In genomic region chr14:60407319-60407718, GRCm38 (mm10) we compare ENCODE assay signal across 30 mouse cellular contexts. TPM values are rescaled to one million over a fixed set of nuclear protein-coding genes. Genes with fewer than 3 reads are reported as not detected.
A peak's percentile ranks its signal among the peaks of the same experiment; 100 is the strongest.
DNase-seq lines count a peak whose midpoint lies in the region; ATAC-seq and TF ChIP-seq lines count a peak whose summit lies in the region.
"Had no signal": no experiment of that assay in that cellular context is flagged by ENCODE, and none has a peak within 500 bp of the region (broad histone marks: within the 10 kb centered on the region; RNA-seq: fewer than 3 reads in every experiment).

No protein-coding gene starts in this region.

- H3K9me3 ChIP-seq in forebrain, embryonic 12.5 days = no peaks in the 10 kb centered on the region; the same call in 1 of the 2 replicates
- H3K9me3 ChIP-seq in forebrain, embryonic 10.5 days = no peaks in the 10 kb centered on the region
- H3K9me3 ChIP-seq: embryonic facial prominence, embryonic 15.5 days; kidney, embryonic 15.5 days; limb, embryonic 13.5 days; midbrain, embryonic 10.5 days; neural tube, embryonic 13.5 days had no signal

- no peaks in the 10 kb centered on the region for H3K36me3 ChIP-seq in forebrain, embryonic 12.5 days (replicated peaks)
- H3K36me3 ChIP-seq in forebrain, embryonic 10.5 days (replicated peaks) = no peaks in the 10 kb centered on the region
- H3K36me3 ChIP-seq: embryonic facial prominence, embryonic 15.5 days; kidney, embryonic 15.5 days; limb, embryonic 13.5 days; liver, embryonic 12.5 days; midbrain, embryonic 10.5 days; neural tube, embryonic 13.5 days had no signal

- no peak overlapping the region for H3K9ac ChIP-seq in forebrain, embryonic 12.5 days
- H3K9ac ChIP-seq: embryonic facial prominence, embryonic 15.5 days; kidney, embryonic 15.5 days; limb, embryonic 13.5 days; liver, embryonic 12.5 days; neural tube, embryonic 13.5 days had no signal

- 77% methylated on average over 9 of the region's 9 CpGs for WGBS in forebrain, embryonic 12.5 days
- WGBS in forebrain, embryonic 10.5 days = 89% methylated on average over 9 of the region's 9 CpGs

- no peak for DNase-seq in forebrain, embryonic 10.5 days (ENCODE audit: extremely low spot score, low spot score)
- no peak for DNase-seq in layer of hippocampus, adult 2 months (ENCODE audit: low spot score in 2 of 2)
- DNase-seq in layer of hippocampus, adult 9-10 months (ENCODE audit: low spot score) = no peak
- DNase-seq in right cerebral cortex, postnatal 10 days (ENCODE audit: low spot score in 2 of 2) = peak; percentile 48 to 70
- DNase-seq in right cerebral cortex, postnatal 14 days = no peak
- peak; percentile 50 for DNase-seq in telencephalon, adult 2 months (ENCODE audit: low read depth, low spot score)
- DNase-seq in kidney, postnatal 4 days = no peak
- DNase-seq: adrenal gland, postnatal 36 days; cerebellum, adult 11-12 months; cerebellum, postnatal 25 days; gastrocnemius, adult 2 months; heart, adult 11 months; kidney, adult 11 months; kidney, postnatal 36 days; lung, adult 18-20 months; right cerebral cortex, adult 18-20 months; thymus, adult 2 months had no signal

- no peak overlapping the region for H3K4me3 ChIP-seq in forebrain, embryonic 12.5 days (replicated peaks)
- no peak overlapping the region for H3K4me3 ChIP-seq in forebrain, embryonic 10.5 days
- H3K4me3 ChIP-seq in layer of hippocampus, adult 2 months = no peak overlapping the region
- H3K4me3 ChIP-seq: embryonic facial prominence, embryonic 15.5 days; gastrocnemius, adult 2 months; kidney, embryonic 15.5 days; limb, embryonic 13.5 days; liver, embryonic 12.5 days; midbrain, embryonic 10.5 days; myocyte; neural tube, embryonic 13.5 days had no signal

- TF ChIP-seq CTCF in layer of hippocampus, adult 2 months (conservative IDR thresholded peaks at IDR 0.05) = no peak

- no peak overlapping the region for H3K4me2 ChIP-seq in forebrain, embryonic 12.5 days
- H3K4me2 ChIP-seq: embryonic facial prominence, embryonic 15.5 days; heart, embryonic 11.5 days; kidney, embryonic 15.5 days; limb, embryonic 13.5 days; liver, embryonic 12.5 days; neural tube, embryonic 13.5 days had no signal

- peak overlapping the region; percentile 21; the same call in 1 of the 2 replicates for H3K27ac ChIP-seq in forebrain, embryonic 12.5 days
- H3K27ac ChIP-seq in forebrain, embryonic 10.5 days = no peak overlapping the region
- peak overlapping the region; percentile 2; the same call in 1 of the 2 replicates for H3K27ac ChIP-seq in layer of hippocampus, adult 2 months
- H3K27ac ChIP-seq: embryonic facial prominence, embryonic 15.5 days; gastrocnemius, adult 2 months; kidney, embryonic 15.5 days; limb, embryonic 13.5 days; liver, embryonic 12.5 days; midbrain, embryonic 10.5 days; neural tube, embryonic 13.5 days had no signal

- H3K4me1 ChIP-seq in forebrain, embryonic 12.5 days = peaks cover 57% of the 10 kb centered on the region
- H3K4me1 ChIP-seq in forebrain, embryonic 10.5 days = peaks cover 46% of the 10 kb centered on the region

- no peaks in the 10 kb centered on the region for H3K27me3 ChIP-seq in forebrain, embryonic 12.5 days
- H3K27me3 ChIP-seq in forebrain, embryonic 10.5 days (ENCODE audit: poor library complexity, severe bottlenecking) = no peaks in the 10 kb centered on the region
- H3K27me3 ChIP-seq: embryonic facial prominence, embryonic 15.5 days; kidney, embryonic 15.5 days; limb, embryonic 13.5 days; liver, embryonic 12.5 days; neural tube, embryonic 13.5 days had no signal

- ATAC-seq in forebrain, embryonic 12.5 days (ENCODE audit: low FRiP score) = no peak
- ATAC-seq: CD4-positive, CD25-positive, alpha-beta regulatory T cell, adult 4 months; liver, embryonic 12.5 days; midbrain, embryonic 16.5 days; Patski had no signal

RNA-seq across cellular contexts. Expression of gene Amer2, which starts 34.3 kb away (rescaled TPM):
- polyA plus RNA-seq in forebrain, embryonic 12.5 days (2016; fragmentation: Nextera tagmentation; extraction: Ambion mirVana) = 37.5 and 38.6 TPM in 2 replicates
- 7.7 and 9.6 TPM in 2 replicates for polyA plus RNA-seq in forebrain, embryonic 10.5 days (2016; fragmentation: Nextera tagmentation; extraction: Ambion mirVana)
- 10 to 100 TPM; 47.7 to 49.2 TPM for total RNA-seq in layer of hippocampus, adult 2 months (2021)
- polyA plus RNA-seq: CD4-positive, CD25-positive, alpha-beta regulatory T cell, adult 4 months; myocyte; small intestine, adult 2 months had no signal

Comparison
In these comparisons a context has a peak if more than half of its experiments do, and no peak if none do; other contexts are left out.
1. DNase-seq: peak in right cerebral cortex, postnatal 10 days (2 of 2) and telencephalon, adult 2 months (single experiment); none in forebrain, embryonic 10.5 days (single experiment), layer of hippocampus, adult 2 months (0 of 2), layer of hippocampus, adult 9-10 months (single experiment), right cerebral cortex, postnatal 14 days (single experiment) and kidney, postnatal 4 days (0 of 2).